Comparison of ENCODE assay signal across 8 mouse cellular contexts in genomic region chr13:60174953-60175352, GRCm38 (mm10). TPM values are rescaled to one million over a fixed set of nuclear protein-coding genes. Genes with fewer than 3 reads are reported as not detected.
DNase-seq lines count a peak whose midpoint lies in the region; ATAC-seq lines count a peak whose summit lies in the region.

No protein-coding gene starts in this region.

- ATAC-seq in hindbrain, embryonic 14.5 days (ENCODE audit: low FRiP score) = no peak
- no peak for ATAC-seq in midbrain, embryonic 15.5 days (replicated peaks)

- peak overlapping the region; percentile 80 for H3K4me3 ChIP-seq in hindbrain, embryonic 14.5 days (replicated peaks; ENCODE audit: low read length)
- peak overlapping the region; percentile 77 for H3K4me3 ChIP-seq in midbrain, embryonic 15.5 days

- no peaks in the 10 kb centered on the region for H3K36me3 ChIP-seq in hindbrain, embryonic 14.5 days (replicated peaks; ENCODE audit: control insufficient read depth, insufficient read depth)
- H3K36me3 ChIP-seq in midbrain, embryonic 15.5 days (replicated peaks) = no peaks in the 10 kb centered on the region

- no peak overlapping the region for H3K27ac ChIP-seq in hindbrain, embryonic 14.5 days
- H3K27ac ChIP-seq in midbrain, embryonic 15.5 days = peak overlapping the region; percentile 88; the same call in 1 of the 2 replicates

- H3K9ac ChIP-seq in hindbrain, embryonic 14.5 days = peak overlapping the region; percentile 89
- peak overlapping the region; percentile 77 for H3K9ac ChIP-seq in midbrain, embryonic 15.5 days

- WGBS in hindbrain, embryonic 14.5 days = under 1% methylated on average over 7 of the region's 7 CpGs
- under 1% methylated on average over 7 of the region's 7 CpGs for WGBS in midbrain, embryonic 15.5 days

- H3K4me2 ChIP-seq in hindbrain, embryonic 14.5 days (replicated peaks) = peak overlapping the region; percentile 94
- H3K4me2 ChIP-seq in midbrain, embryonic 15.5 days = peak overlapping the region; percentile 98

- DNase-seq in heart, adult 11 months = peak; percentile 68
- DNase-seq in heart, postnatal 25 days (ENCODE audit: low spot score) = no peak
- peak; percentile 54 for DNase-seq in embryo, embryonic 10 days (ENCODE audit: low spot score)
- no peak for DNase-seq in hindbrain, embryonic 14.5 days (ENCODE audit: low spot score)
- no peak for DNase-seq in cerebellum, adult 8-10 months
- DNase-seq in right cerebral cortex, postnatal 14 days = no peak
- DNase-seq in ovary, postnatal 14 days (ENCODE audit: low spot score) = no peak

- intact Hi-C loops in heart, postnatal 25 days (cut with DNase I) = loop anchor here (5.0 to 10.0 kb wide), 4 partner anchors 223 to 567 kb away; no protein-coding TSS in a partner anchor

- no peaks in the 10 kb centered on the region for H3K9me3 ChIP-seq in hindbrain, embryonic 14.5 days (ENCODE audit: control insufficient read depth, low read length)
- no peaks in the 10 kb centered on the region for H3K9me3 ChIP-seq in midbrain, embryonic 15.5 days

- H3K4me1 ChIP-seq in hindbrain, embryonic 14.5 days (replicated peaks; ENCODE audit: control insufficient read depth, insufficient read depth, low read length) = peaks cover 27% of the 10 kb centered on the region
- H3K4me1 ChIP-seq in midbrain, embryonic 15.5 days = peaks cover 59% of the 10 kb centered on the region

- no peaks in the 10 kb centered on the region for H3K27me3 ChIP-seq in hindbrain, embryonic 14.5 days (ENCODE audit: control insufficient read depth, insufficient read depth, low read length)
- H3K27me3 ChIP-seq in midbrain, embryonic 15.5 days (replicated peaks) = 0 out of 2 replicates have a peak, but pooled peaks cover 5% of the 10 kb centered on the region

RNA-seq across cellular contexts. Expression of gene Gas1, which starts 2.2 kb away (rescaled TPM):
- total RNA-seq in heart, postnatal 25 days (2021) = 10 to 100 TPM; 31.5 to 32.9 TPM
- 19.3 and 26.0 TPM in 2 replicates for polyA plus RNA-seq in hindbrain, embryonic 14.5 days (2014; fragmentation: Nextera tagmentation; extraction: Ambion mirVana)
- polyA plus RNA-seq in midbrain, embryonic 15.5 days (2015; fragmentation: Nextera tagmentation; extraction: Ambion mirVana) = 15.1 and 23.1 TPM in 2 replicates

Comparison
In these comparisons a context has a peak if more than half of its experiments do, and no peak if none do; other contexts are left out.
1. DNase-seq: peak in heart, adult 11 months (single experiment) and embryo, embryonic 10 days (single experiment); none in heart, postnatal 25 days (single experiment), hindbrain, embryonic 14.5 days (single experiment), cerebellum, adult 8-10 months (single experiment), right cerebral cortex, postnatal 14 days (single experiment) and ovary, postnatal 14 days (single experiment).